Mouse (Mus musculus): ENCODE data around the gene Bcar3.

- no peak for TF ChIP-seq CTCF (IDR thresholded peaks at IDR 0.05; ENCODE audit: borderline replicate concordance, control insufficient read depth, extremely low read depth, insufficient read depth, low read length, poor library complexity)
- no peak for TF ChIP-seq POLR2A (IDR thresholded peaks at IDR 0.05; ENCODE audit: control insufficient read depth, extremely low read depth, insufficient read depth, low read length, poor library complexity)
These were observed 82.5 kb downstream of the Bcar3 start for GRCm38 (mm10) chr3:122376412-122376831.
